Mouse (Mus musculus): ENCODE measurements around the gene Ing3. TPM values are rescaled to one million over a fixed set of nuclear protein-coding genes. Genes with fewer than 3 reads are reported as not detected.

The Ing3 gene
- total and polyA plus RNA-seq, 2 experiments from 2014 or later: 14.5 to 50.0 TPM

- 76% methylated on average over 5 of the region's 5 CpGs for WGBS
- DNase-seq (ENCODE audit: low spot score): no peak
- no peak overlapping the region for H3K4me3 ChIP-seq (ENCODE audit: low read depth, low read length)
- H3K27ac ChIP-seq (ENCODE audit: low read depth, low read length): no peak overlapping the region
- no peaks in the 10 kb centered on the region for H3K9me3 ChIP-seq (ENCODE audit: low read length)
- H3K4me2 ChIP-seq (ENCODE audit: low read depth, low read length, poor library complexity, severe bottlenecking): no peak overlapping the region
- no peaks in the 10 kb centered on the region for H3K36me3 ChIP-seq (ENCODE audit: insufficient read depth, low read length)
- no peak overlapping the region for H3K9ac ChIP-seq (replicated peaks; ENCODE audit: low read length, poor library complexity, severe bottlenecking)
- H3K4me1 ChIP-seq (ENCODE audit: insufficient read depth, low read length): no peaks in the 10 kb centered on the region
- TF ChIP-seq CTCF (IDR thresholded peaks at IDR 0.05): no peak
- ATAC-seq (ENCODE audit: low FRiP score): no peak
- no peaks in the 10 kb centered on the region for H3K27me3 ChIP-seq (ENCODE audit: insufficient read depth, low read length)
Measured at GRCm38 (mm10) chr6:22020696-22021095, 71.3 kb downstream of the Ing3 start.

DNA sequence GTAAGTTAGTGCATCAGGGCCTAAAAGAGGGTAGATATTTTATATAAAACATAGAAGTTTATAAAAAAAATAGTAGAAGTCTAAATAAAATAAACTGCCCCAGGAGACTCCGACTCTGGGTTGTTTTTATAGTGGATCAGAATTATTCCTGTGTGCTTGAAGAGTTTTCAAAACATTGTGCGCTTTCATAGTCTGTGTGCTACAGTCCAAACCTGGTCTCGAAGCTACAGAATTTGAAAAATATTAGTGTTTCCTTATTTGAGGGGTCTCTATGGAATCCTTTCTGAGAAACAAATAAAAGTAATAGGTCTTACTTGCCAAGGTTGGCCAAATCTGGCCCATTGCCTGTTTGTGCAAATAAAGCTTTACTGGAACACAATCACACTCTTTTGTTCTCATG is 71.9 kb downstream of the Ing3 start:
- no peaks in the 10 kb centered on the region for H3K4me1 ChIP-seq (ENCODE audit: insufficient read depth, low read length)
- ATAC-seq (ENCODE audit: low FRiP score): no peak
- H3K4me3 ChIP-seq (ENCODE audit: low read depth, low read length): no peak overlapping the region
- no peaks in the 10 kb centered on the region for H3K36me3 ChIP-seq (ENCODE audit: insufficient read depth, low read length)
- DNase-seq (ENCODE audit: low spot score): no peak
- no peaks in the 10 kb centered on the region for H3K9me3 ChIP-seq (ENCODE audit: low read length)
- no peak overlapping the region for H3K9ac ChIP-seq (replicated peaks; ENCODE audit: low read length, poor library complexity, severe bottlenecking)
- no peak overlapping the region for H3K4me2 ChIP-seq (ENCODE audit: low read depth, low read length, poor library complexity, severe bottlenecking)
- H3K27me3 ChIP-seq (ENCODE audit: insufficient read depth, low read length): no peaks in the 10 kb centered on the region
- H3K27ac ChIP-seq (ENCODE audit: low read depth, low read length): no peak overlapping the region
- TF ChIP-seq CTCF (IDR thresholded peaks at IDR 0.05): no peak
- WGBS: 89% methylated on average over 3 of the region's 3 CpGs

DNA sequence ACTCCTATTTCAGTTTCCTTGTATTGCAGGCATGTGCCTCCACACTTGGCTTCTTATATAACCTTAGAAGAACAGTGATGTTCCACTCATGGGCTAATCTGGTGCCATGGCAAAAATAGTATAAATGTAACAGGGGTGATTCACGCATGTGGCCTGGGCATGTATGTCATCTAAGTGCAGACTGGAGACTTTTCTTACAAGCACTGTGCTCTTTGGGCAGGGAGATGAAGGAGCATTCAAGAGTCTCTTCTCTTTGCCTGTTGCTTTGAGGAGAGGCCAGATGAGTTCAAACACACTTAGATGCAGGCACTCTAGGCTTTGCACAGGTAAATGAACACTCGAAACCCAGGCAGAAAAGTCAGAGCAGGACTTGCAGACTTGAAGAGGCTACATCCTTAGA is 74.8 kb downstream of the Ing3 start:
- Histone ChIP-seq H3K27ac (ENCODE audit: low read depth, low read length) (no peak overlapping the region), H3K9ac (replicated peaks; ENCODE audit: low read length, poor library complexity, severe bottlenecking) (no peak overlapping the region), H3K36me3 (ENCODE audit: insufficient read depth, low read length) (no peaks in the 10 kb centered on the region), H3K27me3 (ENCODE audit: insufficient read depth, low read length) (no peaks in the 10 kb centered on the region), H3K9me3 (ENCODE audit: low read length) (no peaks in the 10 kb centered on the region), H3K4me2 (ENCODE audit: low read depth, low read length, poor library complexity, severe bottlenecking) (no peak overlapping the region), H3K4me1 (ENCODE audit: insufficient read depth, low read length) (no peaks in the 10 kb centered on the region), H3K4me3 (ENCODE audit: low read depth, low read length) (no peak overlapping the region)
- WGBS: 88% methylated on average over 2 of the region's 2 CpGs
- DNase-seq (ENCODE audit: low spot score) (no peak), ATAC-seq (ENCODE audit: low FRiP score) (no peak)
- no peak for TF ChIP-seq CTCF (IDR thresholded peaks at IDR 0.05)

Other genes with a start within 250 kb of the Ing3 start
- 22.5 and 30.2 TPM in 2 replicates for gene Tspan12, start 97.1 kb upstream of the Ing3 start, total RNA-seq (2014; rRNA removed)
- 50.0 and 54.7 TPM in 2 replicates for gene Tspan12, start 97.1 kb upstream of the Ing3 start, polyA plus RNA-seq (2015; fragmentation: Nextera tagmentation; extraction: Ambion mirVana)
- gene Cped1, start 36.3 kb downstream of the Ing3 start, total RNA-seq (2014; rRNA removed): 4.4 and 5.5 TPM in 2 replicates
- 1.7 and 2.5 TPM in 2 replicates for gene Cped1, start 36.3 kb downstream of the Ing3 start, polyA plus RNA-seq (2015; fragmentation: Nextera tagmentation; extraction: Ambion mirVana)

Measured in midbrain, postnatal 0 days (tissue).